Mouse (Mus musculus): ENCODE results near the gene Fbxo36. TPM values are rescaled to one million over a fixed set of nuclear protein-coding genes. Genes with fewer than 3 reads are reported as not detected.

Gene Fbxo36
- total and polyA plus RNA-seq, 2 experiments from 2014 or later = 8.3 to 12.8 TPM

DNA sequence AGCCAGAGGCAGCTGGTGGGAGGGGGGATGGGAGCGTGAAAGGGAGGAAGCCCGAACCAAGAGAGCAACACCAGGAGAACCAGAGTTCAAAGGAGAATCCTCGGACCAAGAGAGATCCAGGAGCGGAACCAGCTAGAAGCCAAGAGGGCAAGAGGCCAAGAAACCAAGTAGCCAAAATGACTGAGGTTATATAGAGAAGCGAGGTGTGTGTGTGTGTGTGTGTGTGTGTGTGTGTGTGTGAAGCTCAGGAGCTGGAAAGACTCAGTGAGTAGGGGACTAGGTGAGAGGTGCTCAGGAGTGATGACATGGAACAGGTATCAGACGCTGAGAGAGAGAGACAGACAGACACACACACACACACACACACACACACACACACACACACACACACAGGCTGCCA, 31.5 kb downstream of the Fbxo36 start:
- no peaks in the 10 kb centered on the region for H3K36me3 ChIP-seq (replicated peaks; ENCODE audit: control insufficient read depth, insufficient read depth, low read length)
- no peak overlapping the region for H3K27ac ChIP-seq (ENCODE audit: low read depth)
- H3K4me2 ChIP-seq (ENCODE audit: low read depth, low read length) = no peak overlapping the region
- ATAC-seq (ENCODE audit: insufficient read depth, low read depth) (no peak), DNase-seq (ENCODE audit: low spot score) (no peak)
- no peaks in the 10 kb centered on the region for H3K4me1 ChIP-seq (ENCODE audit: control insufficient read depth, insufficient read depth)
- H3K9ac ChIP-seq (replicated peaks; ENCODE audit: low read depth, low read length) = no peak overlapping the region
- H3K27me3 ChIP-seq (ENCODE audit: control insufficient read depth, insufficient read depth, low read length) = no peaks in the 10 kb centered on the region
- H3K4me3 ChIP-seq (ENCODE audit: low read depth, low read length) = no peak overlapping the region
- WGBS = 41% methylated on average over 6 of the region's 6 CpGs
- no peaks in the 10 kb centered on the region for H3K9me3 ChIP-seq (replicated peaks; ENCODE audit: control insufficient read depth, low read length)
- no peak for TF ChIP-seq CTCF (IDR thresholded peaks at IDR 0.05; ENCODE audit: low read depth)
- no peak for TF ChIP-seq EP300 (IDR thresholded peaks at IDR 0.05; ENCODE audit: low read depth)

DNA sequence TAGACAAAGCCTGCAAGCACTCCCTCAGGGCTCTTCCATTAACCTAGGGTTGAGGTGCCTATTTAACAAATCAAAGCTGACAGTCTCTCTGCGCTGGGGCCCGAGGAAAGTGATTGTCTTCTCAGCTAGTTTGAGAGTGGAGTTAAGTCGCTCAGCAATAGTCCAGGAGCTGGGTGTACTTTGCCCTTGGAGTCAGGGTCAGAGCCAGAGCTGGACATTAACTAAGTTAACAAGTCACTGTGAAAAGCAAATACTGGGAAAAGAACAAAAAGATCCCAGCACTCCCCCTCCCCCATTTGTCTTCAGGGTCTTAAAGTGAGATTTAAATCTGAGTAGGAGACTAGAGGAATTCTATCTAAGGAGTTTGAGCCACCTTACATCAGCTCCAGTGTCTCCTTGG, 32.5 kb downstream of the Fbxo36 start:
- no peaks in the 10 kb centered on the region for H3K36me3 ChIP-seq (replicated peaks; ENCODE audit: control insufficient read depth, insufficient read depth, low read length)
- H3K4me1 ChIP-seq (ENCODE audit: control insufficient read depth, insufficient read depth) = no peaks in the 10 kb centered on the region
- no peaks in the 10 kb centered on the region for H3K9me3 ChIP-seq (replicated peaks; ENCODE audit: control insufficient read depth, low read length)
- H3K27ac ChIP-seq (ENCODE audit: low read depth) = no peak overlapping the region
- H3K27me3 ChIP-seq (ENCODE audit: control insufficient read depth, insufficient read depth, low read length) = no peaks in the 10 kb centered on the region
- DNase-seq (ENCODE audit: low spot score) (no peak), ATAC-seq (ENCODE audit: insufficient read depth, low read depth) (no peak)
- no peak for TF ChIP-seq CTCF (IDR thresholded peaks at IDR 0.05; ENCODE audit: low read depth)
- no peak overlapping the region for H3K4me2 ChIP-seq (ENCODE audit: low read depth, low read length)
- H3K9ac ChIP-seq (replicated peaks; ENCODE audit: low read depth, low read length) = no peak overlapping the region
- WGBS = 64% methylated on average over 3 of the region's 3 CpGs
- H3K4me3 ChIP-seq (ENCODE audit: low read depth, low read length) = no peak overlapping the region

DNA sequence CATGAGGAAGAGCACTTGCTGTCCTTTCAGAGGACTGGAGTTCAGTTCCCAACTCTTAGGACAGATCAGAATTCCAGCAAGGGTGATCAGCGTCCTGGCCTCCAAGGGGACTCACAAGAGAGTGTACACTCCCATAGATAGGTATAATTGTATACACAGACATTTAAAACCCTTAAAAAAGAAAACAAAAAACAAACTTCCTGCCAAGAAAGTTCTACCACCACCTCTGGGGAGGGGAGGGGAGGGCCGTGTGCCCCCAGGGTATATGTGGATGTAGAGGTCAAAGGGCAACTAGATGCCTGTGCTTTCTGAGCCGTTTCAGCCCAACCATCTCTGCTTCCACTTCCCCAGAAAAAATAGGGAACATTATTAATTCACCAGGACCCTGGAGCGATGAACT, 33.3 kb downstream of the Fbxo36 start:
- no peak overlapping the region for H3K27ac ChIP-seq (ENCODE audit: low read depth)
- no peak overlapping the region for H3K9ac ChIP-seq (replicated peaks; ENCODE audit: low read depth, low read length)
- DNase-seq (ENCODE audit: low spot score) = no peak
- H3K9me3 ChIP-seq (replicated peaks; ENCODE audit: control insufficient read depth, low read length) = no peaks in the 10 kb centered on the region
- H3K36me3 ChIP-seq (replicated peaks; ENCODE audit: control insufficient read depth, insufficient read depth, low read length) = no peaks in the 10 kb centered on the region
- TF ChIP-seq CTCF (IDR thresholded peaks at IDR 0.05; ENCODE audit: low read depth) (no peak), EP300 (IDR thresholded peaks at IDR 0.05; ENCODE audit: low read depth) (no peak)
- no peak overlapping the region for H3K4me2 ChIP-seq (ENCODE audit: low read depth, low read length)
- 70% methylated on average over 4 of the region's 4 CpGs for WGBS
- no peak for ATAC-seq (ENCODE audit: insufficient read depth, low read depth)
- H3K4me1 ChIP-seq (ENCODE audit: control insufficient read depth, insufficient read depth) = no peaks in the 10 kb centered on the region
- H3K4me3 ChIP-seq (ENCODE audit: low read depth, low read length) = no peak overlapping the region
- no peaks in the 10 kb centered on the region for H3K27me3 ChIP-seq (ENCODE audit: control insufficient read depth, insufficient read depth, low read length)

DNA sequence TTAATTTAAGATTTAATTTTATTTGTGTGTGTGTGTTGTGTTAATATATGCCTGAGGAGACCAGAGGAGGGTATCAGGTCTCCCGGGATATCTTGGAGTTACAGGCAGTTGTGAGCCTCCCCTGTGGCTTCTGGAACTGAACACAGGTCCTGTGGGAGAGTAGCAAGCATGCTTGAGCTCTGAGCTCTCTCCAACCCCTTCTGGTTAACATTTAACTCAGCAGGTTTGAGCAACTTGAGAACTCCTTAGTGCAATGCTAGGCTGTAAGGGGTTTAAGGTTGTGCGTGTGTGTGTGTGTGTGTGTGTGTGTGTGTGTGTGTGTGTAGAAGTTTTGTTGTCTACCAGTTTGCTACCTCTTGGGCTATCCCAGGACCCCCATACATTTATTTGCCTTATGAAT, 37.9 kb downstream of the Fbxo36 start:
- H3K9ac ChIP-seq (replicated peaks; ENCODE audit: low read depth, low read length) = no peak overlapping the region
- no peak overlapping the region for H3K4me2 ChIP-seq (ENCODE audit: low read depth, low read length)
- no peak for DNase-seq (ENCODE audit: low spot score)
- H3K4me3 ChIP-seq (ENCODE audit: low read depth, low read length) = no peak overlapping the region
- WGBS = 90% methylated on average over 2 of the region's 2 CpGs
- no peak for ATAC-seq (ENCODE audit: insufficient read depth, low read depth)
- no peak for TF ChIP-seq EP300 (IDR thresholded peaks at IDR 0.05; ENCODE audit: low read depth)
- no peak for TF ChIP-seq CTCF (IDR thresholded peaks at IDR 0.05; ENCODE audit: low read depth)
- no peaks in the 10 kb centered on the region for H3K36me3 ChIP-seq (replicated peaks; ENCODE audit: control insufficient read depth, insufficient read depth, low read length)
- H3K9me3 ChIP-seq (replicated peaks; ENCODE audit: control insufficient read depth, low read length) = no peaks in the 10 kb centered on the region
- H3K27me3 ChIP-seq (ENCODE audit: control insufficient read depth, insufficient read depth, low read length) = no peaks in the 10 kb centered on the region
- H3K27ac ChIP-seq (ENCODE audit: low read depth) = no peak overlapping the region
- no peaks in the 10 kb centered on the region for H3K4me1 ChIP-seq (ENCODE audit: control insufficient read depth, insufficient read depth)

DNA sequence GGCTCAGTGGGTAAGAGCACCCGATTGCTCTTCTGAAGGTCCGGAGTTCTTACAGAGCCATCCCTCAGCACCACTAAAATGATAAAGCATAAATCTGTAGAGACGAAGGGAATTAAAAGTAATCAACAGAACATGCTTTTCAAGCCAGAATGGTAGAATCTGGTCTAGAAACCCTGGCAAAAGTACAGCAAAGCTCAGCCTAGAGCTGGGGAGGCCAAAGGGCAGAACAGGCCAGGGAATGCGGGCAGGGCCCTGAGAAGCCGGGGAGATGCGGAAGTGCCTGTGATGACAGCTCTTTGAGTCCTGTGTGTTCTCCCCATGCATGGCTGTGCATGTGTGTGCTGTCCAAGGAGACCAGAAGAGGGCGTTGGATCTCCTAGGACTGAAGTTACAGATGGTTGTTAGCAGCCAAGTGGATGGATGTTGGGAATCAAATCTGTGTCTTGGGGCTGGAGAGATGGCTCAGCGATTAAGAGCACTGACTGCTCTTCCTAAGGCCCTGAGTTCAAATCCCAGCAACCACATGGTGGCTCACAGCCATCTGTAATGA, 40.0 kb downstream of the Fbxo36 start:
- H3K9ac ChIP-seq (replicated peaks; ENCODE audit: low read depth, low read length) = no peak overlapping the region
- no peaks in the 10 kb centered on the region for H3K9me3 ChIP-seq (replicated peaks; ENCODE audit: control insufficient read depth, low read length)
- no peaks in the 10 kb centered on the region for H3K27me3 ChIP-seq (ENCODE audit: control insufficient read depth, insufficient read depth, low read length)
- H3K4me3 ChIP-seq (ENCODE audit: low read depth, low read length) = no peak overlapping the region
- no peaks in the 10 kb centered on the region for H3K4me1 ChIP-seq (ENCODE audit: control insufficient read depth, insufficient read depth)
- ATAC-seq (ENCODE audit: insufficient read depth, low read depth) (no peak), DNase-seq (ENCODE audit: low spot score) (no peak)
- H3K36me3 ChIP-seq (replicated peaks; ENCODE audit: control insufficient read depth, insufficient read depth, low read length) = no peaks in the 10 kb centered on the region
- no peak overlapping the region for H3K27ac ChIP-seq (ENCODE audit: low read depth)
- TF ChIP-seq CTCF (IDR thresholded peaks at IDR 0.05; ENCODE audit: low read depth) (no peak), EP300 (IDR thresholded peaks at IDR 0.05; ENCODE audit: low read depth) (no peak)
- 91% methylated on average over 8 of the region's 8 CpGs for WGBS
- H3K4me2 ChIP-seq (ENCODE audit: low read depth, low read length) = no peak overlapping the region
